ENCODE assay signal across 12 mouse cellular contexts in the genomic region with DNA sequence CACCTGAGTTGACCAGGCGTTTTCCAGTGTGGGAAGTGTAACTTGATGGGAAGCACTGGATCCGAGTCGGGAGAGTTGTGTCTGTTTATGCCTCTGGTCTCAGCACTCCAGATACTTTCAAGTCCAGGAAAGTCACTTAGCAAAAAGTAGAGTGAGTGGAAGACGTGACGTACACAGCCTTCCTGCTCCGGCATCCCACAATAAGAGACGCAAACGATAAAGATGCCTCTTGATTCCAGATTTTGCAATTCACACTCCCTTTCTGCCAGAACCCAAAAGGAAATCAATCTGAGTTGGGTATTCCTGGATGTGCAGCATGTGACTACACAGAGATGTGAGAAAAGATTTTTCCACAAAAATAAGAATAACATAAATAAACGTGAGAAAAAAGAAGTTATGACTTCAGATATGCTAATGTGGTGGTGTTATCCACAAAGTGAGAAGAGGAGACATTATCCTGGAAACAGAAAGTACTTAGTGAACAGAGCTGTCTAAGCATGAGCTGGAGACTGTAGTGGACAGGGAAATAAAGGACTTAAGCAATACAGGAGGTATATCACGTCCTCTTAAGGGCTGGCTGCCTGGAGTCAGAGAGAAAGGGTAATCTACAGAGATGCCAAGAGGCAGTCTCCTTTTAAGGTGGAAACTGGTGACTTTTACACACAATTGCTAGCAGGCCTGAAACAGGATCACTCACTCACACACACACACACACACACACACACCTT.
"Had no signal": no experiment of that assay in that cellular context is flagged by ENCODE, and none has a peak within 500 bp of the region (broad histone marks: within the 10 kb centered on the region; RNA-seq: fewer than 3 reads in every experiment).

No protein-coding gene starts in this region.

- H3K4me3 ChIP-seq: layer of hippocampus, adult 2 months; limb, embryonic 13.5 days; midbrain, embryonic 13.5 days; myocyte; neural tube, embryonic 15.5 days had no signal

- DNase-seq: kidney, adult 18-20 months; kidney, postnatal 10 days; kidney, postnatal 4 days; lung, adult 18-20 months; lung, postnatal 14 days; thymus, postnatal 36 days had no signal

- H3K27ac ChIP-seq: layer of hippocampus, adult 2 months; limb, embryonic 13.5 days; liver, embryonic 14.5 days; neural tube, embryonic 15.5 days had no signal

- H3K36me3 ChIP-seq: limb, embryonic 13.5 days; midbrain, embryonic 13.5 days; neural tube, embryonic 15.5 days had no signal

- H3K9ac ChIP-seq: limb, embryonic 13.5 days; liver, embryonic 14.5 days; midbrain, embryonic 13.5 days; neural tube, embryonic 15.5 days had no signal

- H3K9me3 ChIP-seq: limb, embryonic 13.5 days; midbrain, embryonic 13.5 days; neural tube, embryonic 15.5 days had no signal

- H3K4me2 ChIP-seq: limb, embryonic 13.5 days; midbrain, embryonic 13.5 days; neural tube, embryonic 15.5 days had no signal

- ATAC-seq: midbrain, embryonic 13.5 days had no signal

- H3K27me3 ChIP-seq: limb, embryonic 13.5 days; midbrain, embryonic 13.5 days; neural tube, embryonic 15.5 days had no signal
